Mouse (Mus musculus): ENCODE measurements at regions not wholly inside any gene's neighbourhood (a gene's known extent, or its start where the extent isn't known, plus 50 kb on each side); places are given as distances from the start of the nearest gene placed in this dataset.

- Histone ChIP-seq H3K27me3 (ENCODE audit: control insufficient read depth, insufficient read depth, low read length) (no peaks in the 10 kb centered on the region), H3K4me2 (replicated peaks; ENCODE audit: low read depth, low read length) (no peak overlapping the region), H3K27ac (ENCODE audit: low read depth, low read length) (no peak overlapping the region), H3K9ac (ENCODE audit: low read depth, low read length) (no peak overlapping the region), H3K4me3 (ENCODE audit: low read depth, low read length) (no peak overlapping the region), H3K9me3 (ENCODE audit: control insufficient read depth, low read length) (no peaks in the 10 kb centered on the region), H3K36me3 (ENCODE audit: control insufficient read depth, insufficient read depth, low read length) (no peaks in the 10 kb centered on the region), H3K4me1 (replicated peaks; ENCODE audit: control insufficient read depth, insufficient read depth, low read length) (no peaks in the 10 kb centered on the region)
- DNase-seq (ENCODE audit: low spot score) = no peak
- WGBS = 83% methylated on average over 1 of the region's 1 CpGs
- ATAC-seq (ENCODE audit: low FRiP score) = no peak
Observed at GRCm38 (mm10) chr8:42187083-42187482, 770.2 kb upstream of the Frg1 start.

GRCm38 (mm10) chr8:42183288-42183878 is 766.5 kb upstream of the Frg1 start:
- WGBS = 87% methylated on average over 4 of the region's 4 CpGs
- H3K4me2 ChIP-seq (replicated peaks; ENCODE audit: low read depth, low read length) = no peak overlapping the region
- no peaks in the 10 kb centered on the region for H3K27me3 ChIP-seq (ENCODE audit: control insufficient read depth, insufficient read depth, low read length)
- DNase-seq (ENCODE audit: low spot score) = no peak
- H3K9ac ChIP-seq (ENCODE audit: low read depth, low read length) = no peak overlapping the region
- H3K4me3 ChIP-seq (ENCODE audit: low read depth, low read length) = no peak overlapping the region
- H3K36me3 ChIP-seq (ENCODE audit: control insufficient read depth, insufficient read depth, low read length) = no peaks in the 10 kb centered on the region
- H3K9me3 ChIP-seq (ENCODE audit: control insufficient read depth, low read length) = no peaks in the 10 kb centered on the region
- no peak overlapping the region for H3K27ac ChIP-seq (ENCODE audit: low read depth, low read length)
- ATAC-seq (ENCODE audit: low FRiP score) = no peak
- H3K4me1 ChIP-seq (replicated peaks; ENCODE audit: control insufficient read depth, insufficient read depth, low read length) = no peaks in the 10 kb centered on the region

GRCm38 (mm10) chr8:42162441-42162840 is 745.6 kb upstream of the Frg1 start:
- 90% methylated on average over 2 of the region's 2 CpGs for WGBS
- Histone ChIP-seq H3K9me3 (ENCODE audit: control insufficient read depth, low read length) (no peaks in the 10 kb centered on the region), H3K27ac (ENCODE audit: low read depth, low read length) (no peak overlapping the region), H3K4me3 (ENCODE audit: low read depth, low read length) (no peak overlapping the region), H3K27me3 (ENCODE audit: control insufficient read depth, insufficient read depth, low read length) (no peaks in the 10 kb centered on the region), H3K4me1 (replicated peaks; ENCODE audit: control insufficient read depth, insufficient read depth, low read length) (no peaks in the 10 kb centered on the region), H3K36me3 (ENCODE audit: control insufficient read depth, insufficient read depth, low read length) (no peaks in the 10 kb centered on the region), H3K9ac (ENCODE audit: low read depth, low read length) (no peak overlapping the region), H3K4me2 (replicated peaks; ENCODE audit: low read depth, low read length) (no peak overlapping the region)
- DNase-seq (ENCODE audit: low spot score) (no peak), ATAC-seq (ENCODE audit: low FRiP score) (no peak)

- DNase-seq (ENCODE audit: low spot score) (no peak), ATAC-seq (ENCODE audit: low FRiP score) (no peak)
- Histone ChIP-seq H3K9ac (ENCODE audit: low read depth, low read length) (no peak overlapping the region), H3K27me3 (ENCODE audit: control insufficient read depth, insufficient read depth, low read length) (no peaks in the 10 kb centered on the region), H3K4me1 (replicated peaks; ENCODE audit: control insufficient read depth, insufficient read depth, low read length) (no peaks in the 10 kb centered on the region), H3K4me2 (replicated peaks; ENCODE audit: low read depth, low read length) (no peak overlapping the region), H3K4me3 (ENCODE audit: low read depth, low read length) (no peak overlapping the region), H3K27ac (ENCODE audit: low read depth, low read length) (no peak overlapping the region), H3K36me3 (ENCODE audit: control insufficient read depth, insufficient read depth, low read length) (no peaks in the 10 kb centered on the region), H3K9me3 (ENCODE audit: control insufficient read depth, low read length) (no peaks in the 10 kb centered on the region)
- 77% methylated on average over 4 of the region's 4 CpGs for WGBS
Observed at GRCm38 (mm10) chr8:42157006-42157405, 740.1 kb upstream of the Frg1 start.

GRCm38 (mm10) chr8:42156588-42156987 is 739.7 kb upstream of the Frg1 start:
- Histone ChIP-seq H3K9ac (ENCODE audit: low read depth, low read length) (no peak overlapping the region), H3K27me3 (ENCODE audit: control insufficient read depth, insufficient read depth, low read length) (no peaks in the 10 kb centered on the region), H3K4me2 (replicated peaks; ENCODE audit: low read depth, low read length) (no peak overlapping the region), H3K27ac (ENCODE audit: low read depth, low read length) (no peak overlapping the region), H3K36me3 (ENCODE audit: control insufficient read depth, insufficient read depth, low read length) (no peaks in the 10 kb centered on the region), H3K9me3 (ENCODE audit: control insufficient read depth, low read length) (no peaks in the 10 kb centered on the region), H3K4me1 (replicated peaks; ENCODE audit: control insufficient read depth, insufficient read depth, low read length) (no peaks in the 10 kb centered on the region), H3K4me3 (ENCODE audit: low read depth, low read length) (no peak overlapping the region)
- 44% methylated on average over 1 of the region's 1 CpGs for WGBS
- DNase-seq (ENCODE audit: low spot score) (no peak), ATAC-seq (ENCODE audit: low FRiP score) (no peak)

- ATAC-seq (ENCODE audit: low FRiP score) = no peak
- 81% methylated on average over 5 of the region's 5 CpGs for WGBS
- DNase-seq (ENCODE audit: low spot score) = no peak
- no peaks in the 10 kb centered on the region for H3K9me3 ChIP-seq (ENCODE audit: control insufficient read depth, low read length)
- H3K27ac ChIP-seq (ENCODE audit: low read depth, low read length) = no peak overlapping the region
- H3K36me3 ChIP-seq (ENCODE audit: control insufficient read depth, insufficient read depth, low read length) = no peaks in the 10 kb centered on the region
- no peaks in the 10 kb centered on the region for H3K27me3 ChIP-seq (ENCODE audit: control insufficient read depth, insufficient read depth, low read length)
- H3K4me3 ChIP-seq (ENCODE audit: low read depth, low read length) = no peak overlapping the region
- no peak overlapping the region for H3K4me2 ChIP-seq (replicated peaks; ENCODE audit: low read depth, low read length)
- no peak overlapping the region for H3K9ac ChIP-seq (ENCODE audit: low read depth, low read length)
- H3K4me1 ChIP-seq (replicated peaks; ENCODE audit: control insufficient read depth, insufficient read depth, low read length) = no peaks in the 10 kb centered on the region
Observed at GRCm38 (mm10) chr8:42144685-42145084, 727.8 kb upstream of the Frg1 start.

GRCm38 (mm10) chr8:42144220-42144619 is 727.3 kb upstream of the Frg1 start:
- WGBS = 75% methylated on average over 8 of the region's 8 CpGs
- Histone ChIP-seq H3K36me3 (ENCODE audit: control insufficient read depth, insufficient read depth, low read length) (no peaks in the 10 kb centered on the region), H3K4me3 (ENCODE audit: low read depth, low read length) (no peak overlapping the region), H3K27ac (ENCODE audit: low read depth, low read length) (no peak overlapping the region), H3K4me1 (replicated peaks; ENCODE audit: control insufficient read depth, insufficient read depth, low read length) (no peaks in the 10 kb centered on the region), H3K4me2 (replicated peaks; ENCODE audit: low read depth, low read length) (no peak overlapping the region), H3K9ac (ENCODE audit: low read depth, low read length) (no peak overlapping the region), H3K27me3 (ENCODE audit: control insufficient read depth, insufficient read depth, low read length) (no peaks in the 10 kb centered on the region), H3K9me3 (ENCODE audit: control insufficient read depth, low read length) (no peaks in the 10 kb centered on the region)
- ATAC-seq (ENCODE audit: low FRiP score) (no peak), DNase-seq (ENCODE audit: low spot score) (no peak)

GRCm38 (mm10) chr8:42107582-42107981 is 690.7 kb upstream of the Frg1 start:
- H3K4me1 ChIP-seq (replicated peaks; ENCODE audit: control insufficient read depth, insufficient read depth, low read length) = no peaks in the 10 kb centered on the region
- H3K27ac ChIP-seq (ENCODE audit: low read depth, low read length) = no peak overlapping the region
- H3K4me3 ChIP-seq (ENCODE audit: low read depth, low read length) = no peak overlapping the region
- no peaks in the 10 kb centered on the region for H3K36me3 ChIP-seq (ENCODE audit: control insufficient read depth, insufficient read depth, low read length)
- DNase-seq (ENCODE audit: low spot score) (no peak), ATAC-seq (ENCODE audit: low FRiP score) (no peak)
- WGBS = 86% methylated on average over 2 of the region's 2 CpGs
- no peaks in the 10 kb centered on the region for H3K27me3 ChIP-seq (ENCODE audit: control insufficient read depth, insufficient read depth, low read length)
- no peak overlapping the region for H3K4me2 ChIP-seq (replicated peaks; ENCODE audit: low read depth, low read length)
- H3K9me3 ChIP-seq (ENCODE audit: control insufficient read depth, low read length) = no peaks in the 10 kb centered on the region
- H3K9ac ChIP-seq (ENCODE audit: low read depth, low read length) = no peak overlapping the region

GRCm38 (mm10) chr8:42069314-42069713 is 652.4 kb upstream of the Frg1 start:
- no peak for ATAC-seq (ENCODE audit: low FRiP score)
- no peak overlapping the region for H3K9ac ChIP-seq (ENCODE audit: low read depth, low read length)
- no peak overlapping the region for H3K27ac ChIP-seq (ENCODE audit: low read depth, low read length)
- H3K4me2 ChIP-seq (replicated peaks; ENCODE audit: low read depth, low read length) = no peak overlapping the region
- no peaks in the 10 kb centered on the region for H3K4me1 ChIP-seq (replicated peaks; ENCODE audit: control insufficient read depth, insufficient read depth, low read length)
- H3K36me3 ChIP-seq (ENCODE audit: control insufficient read depth, insufficient read depth, low read length) = no peaks in the 10 kb centered on the region
- no peaks in the 10 kb centered on the region for H3K9me3 ChIP-seq (ENCODE audit: control insufficient read depth, low read length)
- 73% methylated on average over 1 of the region's 1 CpGs for WGBS
- H3K4me3 ChIP-seq (ENCODE audit: low read depth, low read length) = no peak overlapping the region
- no peak for DNase-seq (ENCODE audit: low spot score)
- no peaks in the 10 kb centered on the region for H3K27me3 ChIP-seq (ENCODE audit: control insufficient read depth, insufficient read depth, low read length)
